Mouse (Mus musculus) R1 (cell line): ENCODE data around the gene Rhbdl1.
"Not testable (repeated sequence)": the region's sequence is repeated elsewhere in the genome, so short reads cannot be mapped to it uniquely, and the experiment has no call there.

Source experiments
- DNase-seq: peaks from one replicate; pipeline ENCODE4 v3.0.0-alpha.2; 2018; ENCODE audit warnings: low read depth, low spot score

Gene Rhbdl1

GRCm38 (mm10) chr17:25872676-25873075 is 35.6 kb upstream of the Rhbdl1 start:
- DNase-seq = no peak

DNA sequence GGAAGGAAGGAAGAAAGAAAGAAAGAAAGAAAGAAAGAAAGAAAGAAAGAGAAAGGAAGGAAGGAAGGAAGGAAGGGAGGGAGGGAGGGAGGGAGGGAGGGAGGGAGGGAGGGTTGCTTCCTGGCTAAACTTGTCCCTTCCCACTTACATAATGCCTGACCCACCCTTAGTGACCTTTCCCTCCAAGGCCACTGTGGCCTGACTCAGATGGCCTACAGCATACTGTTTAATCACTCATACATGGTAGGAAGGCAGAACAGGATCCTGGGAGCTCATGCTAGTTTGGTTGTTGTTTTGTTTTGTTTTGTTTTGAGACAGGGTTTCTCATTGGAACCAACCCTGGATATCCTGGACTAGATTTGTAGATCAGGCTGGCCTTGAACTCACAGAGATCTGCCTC is 34.5 kb upstream of the Rhbdl1 start:
- not testable (repeated sequence) for DNase-seq

GRCm38 (mm10) chr17:25869954-25870353 is 32.9 kb upstream of the Rhbdl1 start:
- DNase-seq = no peak

DNA sequence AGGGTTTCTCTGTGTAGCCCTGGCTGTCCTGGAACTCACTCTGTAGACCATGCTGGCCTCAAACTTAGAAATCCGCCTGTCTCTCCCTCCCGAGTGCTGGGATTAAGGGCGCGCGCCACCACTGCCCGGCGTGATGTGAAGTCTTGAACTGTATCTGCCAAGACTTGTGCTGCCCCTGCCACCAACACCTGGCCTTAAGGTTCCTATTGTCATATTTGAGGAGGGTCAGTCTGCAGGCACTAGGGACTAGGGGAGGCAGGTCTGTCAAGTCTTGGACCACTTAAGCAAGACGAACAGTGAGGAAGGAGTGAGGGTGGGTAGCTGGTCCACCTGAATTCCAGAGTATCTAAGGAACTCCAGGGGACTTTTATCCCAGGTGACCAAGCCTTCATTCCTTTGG is 32.4 kb upstream of the Rhbdl1 start:
- no peak for DNase-seq

GRCm38 (mm10) chr17:25868601-25869191 is 31.6 kb upstream of the Rhbdl1 start, which contains the start of gene Mcrip2:
Gene Mcrip2 (minus strand): TSS chr17:25868764.
- DNase-seq = peak; percentile 92

DNA sequence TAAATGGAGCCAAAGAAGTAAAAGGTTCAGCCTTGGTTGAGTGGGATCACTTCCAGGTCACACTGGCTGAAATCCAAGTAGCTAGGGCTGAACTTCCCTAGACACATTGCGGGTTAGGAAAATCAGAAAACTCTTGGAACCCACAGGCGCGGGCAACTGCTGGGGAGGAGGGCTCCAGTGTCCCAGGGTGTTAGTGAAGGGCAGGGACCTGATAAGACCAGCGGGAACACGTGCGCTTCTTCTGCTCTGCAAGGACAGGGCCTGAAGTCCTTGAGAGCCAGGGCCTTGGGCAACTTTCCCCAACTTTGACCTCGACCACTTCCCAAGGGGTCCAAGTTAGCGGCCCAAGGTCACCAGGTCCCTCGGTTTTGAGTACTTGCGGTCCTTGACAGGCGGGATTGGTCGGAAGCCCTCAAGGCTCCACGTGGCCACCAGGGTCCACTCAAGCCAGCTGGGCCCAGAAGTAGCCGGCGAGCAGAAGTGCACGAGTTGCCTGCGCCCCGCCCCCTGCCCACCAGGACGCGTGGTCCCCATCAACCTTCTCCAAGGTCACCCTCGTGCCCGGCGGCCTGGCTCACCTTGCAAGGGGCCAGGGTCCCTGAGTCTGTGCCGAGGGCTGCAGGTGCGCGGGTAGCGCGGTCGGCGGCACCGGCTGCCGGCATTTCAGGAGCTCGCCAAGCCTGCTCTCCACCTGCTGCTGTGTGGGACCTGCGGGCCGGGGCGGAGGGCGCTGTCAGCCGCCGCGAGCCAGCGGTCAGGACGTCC is 30.9 kb upstream of the Rhbdl1 start:
- no peak for DNase-seq

GRCm38 (mm10) chr17:25867509-25867835 is 30.4 kb upstream of the Rhbdl1 start:
- peak; percentile 61 for DNase-seq

- DNase-seq = no peak
Observed at GRCm38 (mm10) chr17:25866172-25866571, 29.1 kb upstream of the Rhbdl1 start.

DNA sequence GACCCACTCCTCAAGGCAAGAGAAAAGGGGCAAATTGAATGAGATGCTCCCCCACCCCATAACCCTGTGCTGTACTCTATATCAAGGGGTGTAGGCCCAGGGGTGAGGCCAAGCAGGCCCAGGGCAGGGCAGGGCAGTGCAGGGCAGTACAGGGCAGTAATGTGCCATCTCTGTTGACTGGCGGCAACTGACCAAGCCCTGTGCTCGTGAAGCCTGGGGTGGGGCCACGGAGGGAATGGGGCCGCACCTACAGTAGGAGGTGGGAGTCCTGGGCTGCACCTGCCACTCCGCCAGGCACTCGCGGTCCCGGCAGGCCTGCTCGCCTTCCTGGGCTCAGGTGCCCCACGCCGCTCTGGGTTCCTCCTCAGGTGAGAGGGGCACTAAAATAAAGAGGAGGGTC is 28.2 kb upstream of the Rhbdl1 start:
- DNase-seq = no peak

DNA sequence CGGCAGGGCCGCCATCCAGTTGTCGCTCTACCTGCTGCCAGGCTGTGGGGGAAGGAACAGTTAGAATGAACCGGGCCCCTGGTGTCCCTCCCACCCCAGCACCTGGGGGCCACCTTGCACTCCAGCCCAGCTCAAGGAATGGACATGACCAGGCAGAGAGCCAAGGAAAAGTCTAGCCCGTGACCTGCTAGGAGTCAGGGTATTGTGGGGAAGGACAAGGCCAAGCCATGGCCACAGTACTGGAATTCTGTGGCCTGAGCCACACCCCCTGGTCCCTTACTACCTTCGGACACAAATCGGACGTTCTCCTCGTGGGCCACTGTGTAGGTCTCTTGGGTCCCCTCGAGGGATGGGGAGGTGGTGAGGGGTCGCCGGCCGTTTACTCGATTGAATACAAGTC is 27.2 kb upstream of the Rhbdl1 start:
- no peak for DNase-seq

DNA sequence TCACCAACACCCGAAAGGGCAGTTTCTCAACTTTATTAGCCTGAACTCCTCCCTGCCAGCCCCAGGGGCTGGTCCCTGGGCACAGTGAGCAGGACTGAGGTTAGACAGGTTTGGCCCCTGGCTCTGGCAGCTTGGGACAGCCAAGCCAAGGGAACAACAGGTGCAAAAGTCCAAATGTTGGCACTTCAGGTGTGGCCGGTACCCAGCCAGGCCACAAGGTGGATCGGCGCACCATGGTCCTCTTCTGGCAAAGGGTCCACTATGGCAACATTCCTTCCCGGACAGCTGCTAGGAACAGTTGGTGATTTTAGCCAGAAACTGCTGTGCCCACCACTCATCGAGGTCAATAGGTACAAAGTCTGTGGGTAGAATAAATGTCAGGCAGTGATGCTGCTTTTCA is 26.6 kb upstream of the Rhbdl1 start:
- no peak for DNase-seq

GRCm38 (mm10) chr17:25861704-25862612 is 24.9 kb upstream of the Rhbdl1 start:
- DNase-seq = no peak

DNA sequence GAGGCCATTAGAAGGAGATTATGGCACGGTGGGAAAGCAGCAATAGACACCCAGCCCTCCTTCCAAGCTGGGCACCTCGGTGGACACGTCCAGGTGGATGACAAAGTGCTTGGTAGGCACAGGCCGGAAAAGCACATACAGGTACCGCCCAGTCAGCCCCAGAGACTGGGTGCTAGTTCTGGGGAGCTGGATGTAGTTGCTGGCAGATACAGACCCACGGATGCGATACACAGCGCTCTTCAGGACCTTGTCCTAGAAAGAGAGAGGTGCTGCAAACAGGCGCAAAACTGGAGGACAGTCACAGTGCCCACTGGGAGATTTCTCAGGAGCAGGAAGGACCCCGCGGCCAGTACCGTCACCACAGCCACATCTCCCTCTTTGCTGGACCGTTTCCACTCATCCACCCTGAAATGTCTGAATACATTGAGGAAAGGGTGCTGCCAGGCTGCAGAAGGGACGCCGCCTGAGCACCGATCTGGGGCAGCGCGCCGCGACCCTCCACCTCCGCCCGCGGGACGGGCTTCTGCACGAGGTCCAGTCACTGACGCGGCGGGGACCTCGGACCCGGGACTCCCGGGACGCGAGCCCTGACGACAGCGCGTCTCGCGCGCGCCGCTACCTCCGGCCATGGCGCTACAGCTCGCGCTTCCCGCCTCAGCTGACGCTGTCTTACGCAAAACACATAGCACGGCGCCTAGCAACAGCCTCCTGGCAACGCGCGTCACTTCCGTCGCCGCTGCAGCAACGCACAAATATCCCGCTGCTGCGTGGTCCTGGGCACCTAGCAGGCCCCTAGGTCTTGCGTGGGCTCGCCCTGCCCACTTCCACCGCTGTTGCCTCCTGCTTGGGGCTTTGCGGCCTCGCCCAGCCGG is 24.0 kb upstream of the Rhbdl1 start, which contains the start of gene Wdr90:
Gene Wdr90 (minus strand): TSS at position 670 of the 872 bp plus-strand sequence.
- DNase-seq = peak; percentile 89

- no peak for DNase-seq
Observed at GRCm38 (mm10) chr17:25860229-25860628, 23.1 kb upstream of the Rhbdl1 start.

DNA sequence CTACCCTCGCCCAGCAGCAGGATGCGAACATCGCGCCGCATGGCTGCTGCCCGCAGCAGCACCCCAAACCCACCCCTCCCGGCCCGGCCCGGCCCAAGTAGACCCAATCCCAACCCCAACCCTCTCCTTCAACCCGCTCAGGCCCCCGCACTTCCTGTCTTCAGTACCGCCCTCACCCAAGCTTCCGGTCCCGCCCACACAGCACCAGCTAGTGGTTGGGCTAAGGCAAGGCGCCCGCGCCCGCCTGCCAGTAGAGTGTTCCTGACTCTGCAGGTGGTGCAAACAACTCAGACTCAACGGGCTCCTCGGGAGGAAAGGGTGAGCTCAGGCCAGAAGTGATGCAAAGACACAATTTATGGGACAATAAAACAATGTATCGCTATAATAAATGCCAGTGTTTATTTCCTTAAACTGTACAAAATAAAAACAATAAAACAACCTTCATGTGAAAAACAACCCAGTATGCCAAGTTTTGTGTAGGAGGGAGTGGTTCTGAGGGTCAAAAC is 7.4 kb upstream of the Rhbdl1 start, which contains the start of gene Rhot2:
Gene Rhot2 (minus strand): TSS at position 456 of the 506 bp plus-strand sequence.
- peak; percentile 96 for DNase-seq

- DNase-seq = no peak
Observed at GRCm38 (mm10) chr17:25843636-25844395, 6.7 kb upstream of the Rhbdl1 start.

DNA sequence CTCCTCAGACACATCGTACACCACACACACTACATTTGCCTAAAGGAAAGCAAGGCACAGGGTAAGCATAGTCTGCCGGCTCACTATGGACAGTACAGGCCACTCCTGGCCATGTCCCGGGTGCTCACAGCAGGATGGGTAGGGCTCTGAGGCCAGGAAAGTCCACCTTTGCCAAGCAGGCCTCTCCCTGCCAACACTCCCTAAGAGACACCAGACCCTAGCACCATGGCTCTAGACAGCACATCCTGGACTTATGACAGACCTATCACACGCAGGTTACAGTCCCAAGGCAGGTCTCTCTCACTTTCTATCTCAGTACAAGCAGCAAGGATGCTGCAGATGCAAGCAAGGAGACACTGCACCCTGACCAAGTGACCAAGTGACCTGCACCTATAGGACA is 6.0 kb upstream of the Rhbdl1 start:
- DNase-seq = no peak

- no peak for DNase-seq
Observed at GRCm38 (mm10) chr17:25842509-25842908, 5.4 kb upstream of the Rhbdl1 start.

DNA sequence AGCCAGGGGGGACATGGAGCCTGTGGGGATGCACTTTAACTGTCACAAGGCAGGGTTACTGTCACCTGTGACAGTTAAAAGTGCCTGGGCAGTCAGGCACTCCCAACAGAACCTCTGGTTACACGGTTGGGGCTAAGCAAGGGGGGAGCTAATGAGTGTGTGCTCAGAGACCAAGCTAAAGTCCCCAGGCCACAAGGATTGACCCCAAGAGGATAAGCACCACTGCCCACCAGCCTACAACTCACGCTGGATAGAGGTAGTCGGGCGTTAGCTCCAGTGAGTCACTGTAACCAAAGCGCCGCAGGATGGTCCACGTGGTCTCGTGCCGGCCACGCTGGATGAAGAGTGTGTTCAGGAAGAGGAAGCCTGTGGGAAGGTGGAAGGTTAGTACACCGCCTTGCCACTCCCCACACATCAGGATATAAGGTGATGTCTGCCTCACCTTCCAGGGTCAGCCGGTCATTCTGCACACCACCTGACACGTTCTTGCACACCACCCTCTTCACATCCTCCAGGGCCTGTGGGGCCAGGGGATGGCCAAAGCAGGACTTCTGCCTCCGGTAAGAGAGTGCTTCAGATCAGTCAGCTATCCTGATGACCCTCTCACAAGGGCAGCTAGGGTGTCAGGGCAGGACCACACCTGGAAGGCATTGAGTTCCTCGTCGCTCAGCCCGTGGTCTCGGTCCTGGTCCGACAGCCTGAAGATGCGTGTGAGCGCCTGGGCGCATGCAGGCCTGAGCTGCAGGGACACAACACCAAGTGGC is 4.2 kb upstream of the Rhbdl1 start, which contains the start of gene Gm20683:
Gene Gm20683 (minus strand): TSS at position 647 of the 764 bp plus-strand sequence.
- DNase-seq = no peak
